ENCODE assay signal across 8 mouse cellular contexts in the genomic region with DNA sequence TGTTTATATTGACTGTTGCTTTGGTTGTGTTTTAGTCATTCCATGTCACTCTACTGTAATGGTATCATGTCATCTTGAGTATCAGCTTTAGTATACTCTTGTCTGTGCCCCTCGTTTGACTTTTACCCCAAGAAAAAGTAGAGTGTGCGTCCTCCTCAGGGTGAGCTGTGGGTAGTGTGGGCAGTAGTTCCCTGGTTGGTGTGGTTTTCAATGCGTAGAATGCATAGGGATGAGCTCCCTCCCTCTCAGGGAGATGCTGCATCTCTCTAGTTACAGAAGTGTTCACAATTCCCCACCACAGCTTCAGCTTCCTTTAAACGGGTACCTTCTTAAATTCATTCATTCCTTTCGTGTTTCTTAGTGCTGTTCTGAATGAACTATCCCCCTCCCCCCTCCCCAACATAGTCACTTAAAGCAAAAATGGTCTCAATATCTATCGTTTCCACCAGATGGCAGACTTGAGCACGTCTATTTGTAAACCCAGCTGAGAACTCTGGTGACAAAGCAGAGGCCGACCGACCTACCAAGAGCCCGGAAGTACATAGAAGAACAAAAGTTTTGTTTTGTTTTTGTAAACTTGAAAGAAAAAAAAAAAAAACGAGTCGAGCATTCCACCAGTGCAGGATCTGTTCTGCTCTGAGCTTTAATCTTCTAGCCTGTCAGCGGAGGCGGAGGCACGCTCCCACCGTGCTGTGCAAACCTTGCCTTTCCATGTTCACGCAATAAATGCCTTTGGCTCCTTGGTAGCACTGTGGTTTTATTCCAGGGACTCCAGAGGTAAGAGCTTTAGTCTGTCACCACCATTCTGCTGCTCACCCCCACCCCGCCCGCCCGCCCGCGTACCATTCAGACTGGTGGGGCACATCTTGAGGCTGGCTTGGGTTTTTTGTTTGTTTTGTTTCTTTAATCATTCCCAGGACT. TPM values are rescaled to one million over a fixed set of nuclear protein-coding genes. Genes with fewer than 3 reads are reported as not detected.
DNase-seq lines count a peak whose midpoint lies in the region; ATAC-seq lines count a peak whose summit lies in the region.

No protein-coding gene starts in this region.

- peak; percentile 71 for DNase-seq in 416B (ENCODE audit: low read depth)
- peak; percentile 90 for DNase-seq in ES-CJ7 (ENCODE audit: low read depth, low spot score)
- DNase-seq in retina, postnatal 1 day, result peak; percentile 89

- no peaks in the 10 kb centered on the region for H3K36me3 ChIP-seq in heart, embryonic 12.5 days
- H3K36me3 ChIP-seq in kidney, embryonic 15.5 days, result no peaks in the 10 kb centered on the region
- no peaks in the 10 kb centered on the region for H3K36me3 ChIP-seq in lung, embryonic 15.5 days

- WGBS in heart, embryonic 12.5 days, result 63% methylated on average over 22 of the region's 22 CpGs
- WGBS in kidney, embryonic 15.5 days, result 64% methylated on average over 22 of the region's 22 CpGs
- 53% methylated on average over 22 of the region's 22 CpGs for WGBS in lung, embryonic 15.5 days

- H3K27ac ChIP-seq in heart, embryonic 12.5 days (ENCODE audit: poor library complexity, severe bottlenecking), result no peak overlapping the region
- H3K27ac ChIP-seq in kidney, embryonic 15.5 days, result peak overlapping the region; percentile 32; the same call in 1 of the 2 replicates
- no peak overlapping the region for H3K27ac ChIP-seq in lung, embryonic 15.5 days

- no peak overlapping the region for H3K4me2 ChIP-seq in heart, embryonic 12.5 days
- H3K4me2 ChIP-seq in kidney, embryonic 15.5 days, result 0 out of 2 replicates have a peak overlapping the region, but pooled peaks have one; percentile 21
- H3K4me2 ChIP-seq in lung, embryonic 15.5 days, result peak overlapping the region; percentile 32; the same call in 1 of the 2 replicates

- ATAC-seq in common myeloid progenitor, adult 5-6 weeks (replicated peaks; ENCODE audit: low read depth, poor library complexity, severe bottlenecking), result peak; percentile 86
- 0 out of 2 replicates have a peak, but pooled peaks have one; percentile 33 for ATAC-seq in heart, embryonic 12.5 days (ENCODE audit: insufficient number of reproducible peaks, low FRiP score)
- no peak for ATAC-seq in kidney, embryonic 15.5 days (replicated peaks; ENCODE audit: low FRiP score)
- no peak for ATAC-seq in lung, embryonic 15.5 days (ENCODE audit: borderline replicate concordance, extremely low read depth, low FRiP score, low TSS enrichment)
- ATAC-seq in erythroblast, adult 5-6 weeks (replicated peaks; ENCODE audit: low FRiP score, poor library complexity, severe bottlenecking), result no peak

- H3K9ac ChIP-seq in heart, embryonic 12.5 days, result no peak overlapping the region
- H3K9ac ChIP-seq in kidney, embryonic 15.5 days, result no peak overlapping the region
- no peak overlapping the region for H3K9ac ChIP-seq in lung, embryonic 15.5 days

- peaks cover 4% of the 10 kb centered on the region; the same call in 1 of the 2 replicates for H3K4me1 ChIP-seq in heart, embryonic 12.5 days (replicated peaks)
- H3K4me1 ChIP-seq in kidney, embryonic 15.5 days, result peaks cover 11% of the 10 kb centered on the region
- no peaks in the 10 kb centered on the region; the same call in 1 of the 2 replicates for H3K4me1 ChIP-seq in lung, embryonic 15.5 days

- no peaks in the 10 kb centered on the region for H3K9me3 ChIP-seq in heart, embryonic 12.5 days (replicated peaks)
- no peaks in the 10 kb centered on the region for H3K9me3 ChIP-seq in kidney, embryonic 15.5 days (replicated peaks)
- H3K9me3 ChIP-seq in lung, embryonic 15.5 days, result no peaks in the 10 kb centered on the region

- H3K4me3 ChIP-seq in heart, embryonic 12.5 days, result no peak overlapping the region
- no peak overlapping the region for H3K4me3 ChIP-seq in kidney, embryonic 15.5 days (replicated peaks)
- no peak overlapping the region for H3K4me3 ChIP-seq in lung, embryonic 15.5 days

- no peaks in the 10 kb centered on the region for H3K27me3 ChIP-seq in heart, embryonic 12.5 days (replicated peaks)
- no peaks in the 10 kb centered on the region for H3K27me3 ChIP-seq in kidney, embryonic 15.5 days
- no peaks in the 10 kb centered on the region for H3K27me3 ChIP-seq in lung, embryonic 15.5 days

RNA-seq across cellular contexts. Expression of gene Slc3a1, which starts 4.7 kb away (rescaled TPM):
- total RNA-seq in common myeloid progenitor, adult 5-6 weeks (2017), result not detected in 2 replicates
- 0.10 TPM in 1 of 2 replicates, not detected in the other for polyA plus RNA-seq in heart, embryonic 12.5 days (2016; fragmentation: Nextera tagmentation; extraction: Ambion mirVana)
- polyA plus RNA-seq in kidney, embryonic 15.5 days (2015; fragmentation: Nextera tagmentation; extraction: Ambion mirVana), result 11.1 and 13.1 TPM in 2 replicates
- 0.14 and 0.29 TPM in 2 replicates for polyA plus RNA-seq in lung, embryonic 15.5 days (2015; fragmentation: Nextera tagmentation; extraction: Ambion mirVana)
- total RNA-seq in erythroblast, adult 5-6 weeks (2015; ENCODE audit: low replicate concordance), result not detected in 2 replicates
- total RNA-seq in erythroblast, adult 5-6 weeks (2017; ENCODE audit: low replicate concordance), result not detected in 2 replicates

Comparison
In these comparisons a context has a peak if more than half of its experiments do, and no peak if none do; other contexts are left out.
1. ATAC-seq: peak in common myeloid progenitor, adult 5-6 weeks (single experiment) and heart, embryonic 12.5 days (single experiment); none in kidney, embryonic 15.5 days (single experiment), lung, embryonic 15.5 days (single experiment) and erythroblast, adult 5-6 weeks (single experiment).
2. Peak in every context shown above with its lines, with median percentiles within 50 percentile points of each other: DNase-seq.